Mouse (Mus musculus) G1E (cell line): ENCODE data around the gene Sorbs1.

Experiments
- CTCF ChIP-seq: IDR thresholded peaks from 2 replicates; pipeline ENCODE4 v1.5.1; 2012; ENCODE audit warnings: low read depth, low read length, inconsistent platforms, mixed read lengths
- TAL1 ChIP-seq: conservative IDR thresholded peaks from 2 replicates; pipeline ENCODE4 v1.6.1; 2012; ENCODE audit warnings: low read depth, low read length, inconsistent platforms, mixed read lengths

GRCm38 (mm10) chr19:40275401-40276188 is 238.0 kb downstream of the Sorbs1 start:
- TF ChIP-seq CTCF (no peak), TAL1 (no peak)
